Mouse (Mus musculus): ENCODE data around the gene Phc1. TPM values are rescaled to one million over a fixed set of nuclear protein-coding genes. Genes with fewer than 3 reads are reported as not detected.
"Not testable (repeated sequence)": the region's sequence is repeated elsewhere in the genome, so short reads cannot be mapped to it uniquely, and the experiment has no call there.

The Phc1 gene
- 10 to 100 TPM; 32.6 to 36.5 TPM for total RNA-seq (2021)

DNA sequence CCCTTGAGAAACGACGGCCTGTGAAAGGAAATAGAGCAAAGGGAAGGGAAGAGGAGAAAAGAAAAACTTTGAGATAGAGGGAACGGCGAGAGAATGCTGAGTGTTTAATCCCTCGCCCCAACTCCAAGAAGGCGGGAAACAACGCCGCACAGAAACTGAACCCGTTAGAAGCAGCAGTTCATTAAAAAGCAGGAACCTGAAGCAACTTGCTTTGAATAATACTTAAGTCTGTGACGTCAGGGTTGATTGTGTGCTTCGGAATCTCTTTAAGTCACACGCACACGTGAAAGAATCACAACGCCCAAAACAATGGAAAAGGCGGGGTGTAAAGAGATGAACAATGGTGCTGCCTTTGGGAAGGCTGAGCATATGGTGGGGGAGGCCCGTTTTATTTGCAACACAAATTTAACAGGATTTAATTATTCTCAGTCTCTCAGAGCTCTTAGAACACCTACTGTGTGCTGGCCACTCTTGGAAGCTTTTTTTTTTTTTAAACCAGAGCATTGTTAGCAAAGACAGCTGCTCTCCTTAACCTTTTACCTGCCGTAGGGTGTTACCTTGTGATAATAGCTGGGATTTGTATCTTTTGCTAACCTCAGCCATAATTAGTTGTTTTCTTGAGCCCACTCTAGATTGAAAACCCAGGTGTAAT is at the start of gene Phc1:
Gene Phc1, minus strand, starts transcription at position 213 of the 652 bp plus-strand sequence.
- DNase-seq: peak; percentile 13

DNA sequence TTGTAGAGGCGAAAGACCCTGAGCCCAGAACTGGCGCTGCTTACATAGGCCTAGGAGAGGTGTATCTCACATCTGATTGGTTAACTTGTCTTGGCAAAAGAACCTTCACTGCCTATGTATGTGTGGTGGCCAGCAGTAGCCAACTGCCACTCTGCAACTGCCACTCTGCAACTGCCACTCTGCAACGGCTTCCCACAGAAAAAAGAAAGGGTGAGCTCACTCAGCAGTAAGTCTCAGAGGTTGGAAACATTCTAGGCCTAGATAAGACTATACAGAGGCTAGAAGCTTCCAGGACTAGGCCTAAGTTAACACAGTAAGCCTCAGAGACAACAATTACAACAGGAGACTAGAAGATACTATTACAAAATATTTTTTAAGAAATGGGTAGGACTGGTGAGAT is 49.6 kb upstream of the Phc1 start:
- DNase-seq: not testable (repeated sequence)

DNA sequence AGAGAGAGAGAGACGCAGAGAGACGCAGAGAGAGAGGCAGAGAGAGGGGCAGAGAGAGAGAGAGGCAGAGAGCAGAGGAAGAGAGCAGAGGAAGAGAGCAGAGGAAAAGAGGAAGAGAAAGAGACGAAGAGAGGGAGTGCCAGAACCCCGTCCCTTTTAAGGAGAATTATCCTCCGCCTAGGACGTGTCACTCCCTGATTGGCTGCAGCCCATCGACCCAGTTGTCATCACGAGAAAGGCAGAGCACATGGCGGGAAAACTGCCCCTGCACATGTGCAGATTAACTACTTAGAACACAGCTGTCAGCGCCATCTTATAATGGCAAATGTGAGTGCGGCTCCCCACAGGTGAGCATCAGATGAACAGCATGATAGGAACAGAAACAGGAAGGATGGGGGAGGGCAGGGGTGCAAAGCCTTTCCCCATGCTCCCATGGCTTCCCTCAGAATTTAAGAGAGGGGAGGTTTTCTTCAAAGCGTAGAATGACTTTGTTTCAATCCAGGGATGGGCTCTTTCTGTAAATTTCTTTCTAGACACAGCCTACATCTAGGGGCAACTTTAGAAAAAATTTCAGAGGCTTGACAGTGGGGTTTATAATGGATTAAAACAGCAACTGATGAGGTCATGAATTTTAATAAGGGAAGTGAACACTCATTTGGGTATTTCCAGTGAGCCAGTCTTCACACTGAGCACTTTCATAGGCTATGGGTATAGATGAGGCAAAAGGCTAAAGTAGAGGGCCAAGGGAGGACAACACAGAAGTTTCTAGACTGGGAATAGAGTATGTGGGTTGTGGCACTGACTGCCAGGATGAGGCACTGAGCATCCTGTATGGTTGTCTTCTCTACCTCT is 47.0 kb upstream of the Phc1 start:
- DNase-seq: not testable (repeated sequence)

DNA sequence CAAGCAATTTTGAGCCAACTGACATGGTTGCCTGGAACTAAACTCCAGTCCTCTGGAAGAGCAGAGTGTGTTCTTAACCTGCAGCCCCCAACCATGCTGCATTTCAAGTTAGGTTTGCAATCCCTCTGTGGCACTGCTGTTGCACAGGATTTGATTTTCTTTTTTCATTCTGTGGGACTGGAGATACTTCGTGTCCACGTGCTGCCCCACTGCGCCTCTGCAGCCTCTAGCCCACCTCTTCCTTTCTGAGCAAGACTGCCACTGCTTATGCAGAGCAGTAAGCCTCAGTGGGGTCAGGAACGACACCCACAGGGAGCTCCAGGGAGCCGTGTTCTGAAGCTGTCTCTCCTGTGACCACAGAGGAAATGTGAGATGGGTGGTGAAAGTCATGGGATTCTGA is 45.4 kb upstream of the Phc1 start:
- no peak for DNase-seq

- no peak for DNase-seq
Measured at GRCm38 (mm10) chr6:122384886-122385285, 44.5 kb upstream of the Phc1 start.

DNA sequence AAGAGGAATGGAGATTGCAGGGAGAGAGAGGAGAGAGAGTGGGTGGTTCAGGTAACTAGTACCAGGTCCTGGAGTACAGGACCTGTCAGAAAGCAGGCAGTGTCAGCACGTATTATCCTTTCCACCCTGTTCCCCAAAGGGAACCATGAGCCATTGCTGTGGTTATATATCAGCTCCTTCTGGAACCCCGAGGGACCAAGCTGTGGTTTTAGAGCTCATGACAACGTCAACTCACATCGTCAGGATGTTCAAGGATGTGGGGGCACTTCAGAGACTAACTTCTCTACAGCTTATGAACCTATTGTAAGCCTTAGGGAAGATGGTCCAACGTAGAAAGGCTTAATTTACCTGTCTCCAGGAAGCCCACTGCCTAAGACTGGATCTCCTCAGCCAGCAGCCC is 42.9 kb upstream of the Phc1 start:
- no peak for DNase-seq

GRCm38 (mm10) chr6:122382046-122382445 is 41.7 kb upstream of the Phc1 start:
- no peak for DNase-seq

DNA sequence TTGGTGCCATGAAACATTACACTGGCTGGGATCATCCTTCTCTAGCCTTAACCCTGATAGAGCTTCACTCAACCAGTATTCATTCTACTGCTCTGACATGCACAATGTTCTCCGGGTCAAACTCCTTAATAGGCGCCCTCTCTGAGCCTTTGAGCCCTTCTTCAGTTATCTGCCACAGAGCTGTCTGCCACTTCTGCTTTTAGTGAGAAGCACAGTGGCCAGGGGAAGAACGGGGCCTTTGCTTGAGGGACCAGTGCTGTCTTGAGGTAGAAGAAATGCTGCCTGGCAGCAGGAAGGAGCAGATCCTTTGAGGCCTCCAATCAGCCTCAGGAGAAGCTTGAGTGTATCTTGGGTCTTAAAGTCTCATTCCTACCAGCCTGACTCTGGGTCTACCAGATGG is 27.9 kb upstream of the Phc1 start:
- no peak for DNase-seq

DNA sequence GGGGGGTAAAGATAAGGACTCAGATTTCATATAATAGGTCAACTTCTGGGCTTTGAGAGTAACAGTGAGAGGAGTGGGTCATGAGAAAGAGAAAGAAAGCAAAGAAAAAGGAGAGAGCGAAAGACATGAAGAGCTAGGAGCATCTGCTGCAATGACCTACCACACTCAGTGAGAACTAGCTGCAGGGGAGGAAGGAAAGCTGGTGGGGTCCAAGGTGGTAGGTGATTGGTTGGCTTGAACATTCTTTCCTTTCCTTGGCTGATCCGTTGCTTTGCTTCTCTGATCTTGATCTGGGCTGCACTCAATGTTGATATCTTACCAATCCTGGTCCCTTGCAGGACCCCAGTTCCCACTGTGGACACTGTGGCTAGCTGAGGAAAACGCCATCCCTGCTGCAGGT is 26.6 kb upstream of the Phc1 start:
- DNase-seq: no peak

- DNase-seq: no peak
Measured at GRCm38 (mm10) chr6:122366287-122366686, 25.9 kb upstream of the Phc1 start.

DNA sequence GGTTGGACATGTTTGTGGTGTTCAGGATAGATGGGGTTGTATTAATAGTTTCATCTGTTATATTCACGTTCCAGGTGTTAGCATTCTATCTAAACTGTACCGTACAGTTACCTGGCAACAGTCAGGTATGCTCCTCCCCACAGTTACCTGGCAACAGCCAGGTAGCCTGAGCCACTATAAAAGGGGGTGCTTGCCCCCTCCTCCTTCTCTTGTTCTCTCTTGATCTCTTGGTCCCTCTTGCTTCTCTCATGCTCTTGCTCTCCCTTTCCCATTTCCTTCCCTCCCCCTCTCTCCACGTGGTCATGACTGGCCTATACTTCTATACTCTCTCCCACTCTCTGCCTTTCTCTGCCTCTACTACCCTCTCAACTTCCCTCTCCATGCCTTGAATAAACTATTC is 25.3 kb upstream of the Phc1 start:
- DNase-seq: no peak

- DNase-seq: no peak
Measured at GRCm38 (mm10) chr6:122357089-122357488, 16.7 kb upstream of the Phc1 start.

DNA sequence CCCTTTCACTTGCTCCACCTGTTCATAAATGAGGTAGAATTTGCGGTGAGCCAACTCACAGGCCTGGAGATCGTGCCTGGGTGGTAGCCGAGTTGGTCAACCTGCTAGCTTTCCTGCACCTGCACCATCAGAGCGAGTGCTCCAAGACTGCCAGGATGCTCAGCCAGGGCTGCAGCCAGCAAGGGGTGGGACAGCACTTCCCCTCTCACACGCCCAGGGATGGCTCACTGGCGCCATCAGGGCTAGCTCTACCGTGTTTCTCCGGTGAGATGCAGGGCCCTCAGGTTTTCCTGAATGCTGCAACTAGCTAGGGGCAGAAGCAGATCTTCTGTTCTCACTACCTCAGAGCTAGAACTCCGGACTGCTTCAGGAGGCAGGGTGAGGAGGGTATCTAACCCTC is 15.5 kb upstream of the Phc1 start:
- DNase-seq: no peak

- not testable (repeated sequence) for DNase-seq
Measured at GRCm38 (mm10) chr6:122347326-122347725, 7.0 kb upstream of the Phc1 start.

DNA sequence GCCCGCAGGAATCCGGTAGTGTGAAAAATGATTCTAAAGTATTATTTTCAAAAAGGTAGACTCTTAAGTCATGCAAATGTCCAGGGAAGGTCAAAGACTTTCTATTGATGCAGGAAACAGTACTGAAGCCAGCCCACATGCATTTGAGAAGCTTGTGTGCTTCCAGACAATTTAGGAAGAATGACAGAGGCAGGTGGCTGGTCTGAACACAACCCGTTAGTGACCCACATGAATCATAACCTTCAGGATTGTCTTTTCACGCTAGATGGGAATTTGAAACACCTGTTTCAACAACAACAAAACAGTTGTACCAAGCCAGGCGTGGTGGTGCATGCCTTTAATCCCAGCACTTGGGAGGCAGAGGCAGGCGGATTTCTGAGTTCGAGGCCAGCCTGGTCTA is 6.0 kb upstream of the Phc1 start:
- DNase-seq: no peak

GRCm38 (mm10) chr6:122345731-122346130 is 5.4 kb upstream of the Phc1 start:
- peak; percentile 22 for DNase-seq

DNA sequence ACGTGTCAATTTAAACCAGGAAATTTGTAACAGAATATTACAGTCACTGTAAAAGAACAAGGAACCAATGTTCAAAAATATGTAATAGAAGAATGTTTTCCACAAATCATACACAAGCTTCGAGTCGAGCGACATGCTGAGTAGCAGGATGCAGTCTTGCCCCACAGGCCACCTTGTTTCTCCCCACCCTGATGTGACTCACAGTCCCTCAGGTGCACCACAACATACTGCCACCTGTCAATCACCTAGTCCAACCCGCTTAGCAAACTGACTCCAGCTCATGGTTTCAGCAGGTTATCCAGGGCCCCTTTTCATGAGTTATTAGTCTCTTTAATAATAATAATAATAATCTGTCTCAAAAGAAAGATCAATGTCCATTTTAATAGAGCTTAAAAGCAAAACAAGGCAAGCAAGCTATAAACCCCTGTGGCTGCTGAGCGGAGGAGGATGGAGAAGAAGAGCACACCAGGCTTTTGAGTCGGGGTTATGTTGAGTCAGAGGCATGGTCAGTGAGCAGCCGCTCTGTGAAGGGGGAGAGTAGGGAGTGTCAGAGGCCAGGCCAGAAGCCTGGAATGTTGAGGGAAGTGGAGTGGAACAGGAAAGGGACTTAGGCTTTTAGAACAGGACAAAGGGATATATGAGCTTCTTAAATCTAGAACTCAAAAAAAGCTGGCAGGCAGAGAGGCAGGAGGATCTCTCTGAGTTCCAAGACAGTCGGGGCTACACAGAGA is 4.2 kb upstream of the Phc1 start:
- no peak for DNase-seq

GRCm38 (mm10) chr6:122343719-122344118 is 3.4 kb upstream of the Phc1 start:
- DNase-seq: no peak

DNA sequence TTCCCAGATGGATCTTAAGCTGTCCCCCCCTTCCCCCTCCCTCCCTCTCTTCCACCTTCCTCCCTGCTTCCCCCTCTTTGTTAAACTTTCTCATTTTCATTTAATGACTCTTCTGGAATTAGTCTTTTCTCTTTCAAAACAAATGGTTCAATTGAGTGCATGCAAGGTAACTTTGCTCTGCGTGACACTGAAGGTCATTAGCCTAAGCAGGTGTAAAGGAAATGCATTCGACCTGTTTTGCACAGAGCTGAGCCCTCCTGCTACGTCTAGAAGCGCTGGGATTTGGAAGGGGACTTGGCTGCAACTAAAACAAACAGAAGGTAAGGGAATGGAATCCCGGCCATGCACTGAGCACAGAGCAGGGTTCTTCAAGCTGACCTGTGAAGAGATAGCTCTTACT is 1.8 kb upstream of the Phc1 start:
- no peak for DNase-seq

DNA sequence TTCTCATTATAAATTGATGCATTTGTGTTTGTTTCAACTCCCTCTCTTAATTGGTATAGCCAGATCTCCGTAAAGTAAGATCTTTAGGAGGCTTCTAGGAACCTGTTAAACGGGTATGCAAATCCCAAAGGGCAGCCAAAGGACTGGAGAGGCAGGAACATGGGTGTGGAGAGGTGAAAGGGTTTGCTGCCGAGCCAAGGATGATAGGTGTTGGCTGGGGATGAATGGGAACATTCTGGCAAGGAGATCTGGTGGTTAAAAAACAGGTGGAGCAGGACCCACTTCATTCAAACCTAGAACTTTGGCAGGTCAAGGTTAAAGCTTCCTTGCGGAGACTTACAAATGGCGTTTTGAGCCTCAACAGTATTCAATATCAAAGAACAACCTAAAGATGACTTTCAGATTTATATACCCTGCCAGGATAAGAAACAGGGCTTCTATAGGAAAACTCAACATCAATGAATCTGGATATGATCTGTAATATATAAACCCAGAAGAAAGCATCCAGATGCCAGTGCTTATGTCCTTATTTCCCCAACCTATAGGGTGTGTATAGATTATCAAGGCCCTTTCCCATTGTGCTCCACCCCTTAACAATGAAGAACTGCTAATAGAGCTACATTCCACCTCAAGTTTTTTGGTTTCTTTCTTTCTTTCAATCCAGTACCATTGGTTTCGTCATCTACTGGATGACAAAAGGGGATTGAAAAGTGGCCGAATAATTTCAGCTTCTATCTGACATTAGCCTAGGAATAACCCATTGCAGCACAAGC is 863 bp upstream of the Phc1 start:
- DNase-seq: no peak

GRCm38 (mm10) chr6:122339648-122340341 is 566 bp downstream of the Phc1 start:
- DNase-seq: peak; percentile 87

All from heart, postnatal 4 days (tissue).